Mouse (Mus musculus): ENCODE results near the gene E030030I06Rik. TPM values are rescaled to one million over a fixed set of nuclear protein-coding genes. Genes with fewer than 3 reads are reported as not detected.
"Not testable (repeated sequence)": the region's sequence is repeated elsewhere in the genome, so short reads cannot be mapped to it uniquely, and the experiment has no call there.

The E030030I06Rik gene
- polyA plus RNA-seq, 1 experiment from 2014 or later = 21.0 TPM

GRCm38 (mm10) chr10:22149691-22150465, 808 bp upstream of the E030030I06Rik start:
- peaks cover 59% of the 10 kb centered on the region for H3K27me3 ChIP-seq (ENCODE audit: poor library complexity, severe bottlenecking)
- peaks cover 36% of the 10 kb centered on the region for H3K4me1 ChIP-seq
- peaks cover 13% of the 10 kb centered on the region for H3K36me3 ChIP-seq (replicated peaks)
- peak overlapping the region; percentile 79 for H3K4me3 ChIP-seq
- peak overlapping the region; percentile 94 for H3K27ac ChIP-seq
- no peaks in the 10 kb centered on the region; the same call in 1 of the 2 replicates for H3K9me3 ChIP-seq
- under 1% methylated on average over 50 of the region's 50 CpGs for WGBS
- peak; percentile 58 for DNase-seq (ENCODE audit: extremely low spot score, low spot score)

GRCm38 (mm10) chr10:22148441-22149072, 513 bp downstream of the E030030I06Rik start:
- no peaks in the 10 kb centered on the region; the same call in 1 of the 2 replicates for H3K9me3 ChIP-seq
- peaks cover 32% of the 10 kb centered on the region for H3K4me1 ChIP-seq
- peak; percentile 81 for DNase-seq (ENCODE audit: extremely low spot score, low spot score)
- H3K27ac ChIP-seq = peak overlapping the region; percentile 94
- peak overlapping the region; percentile 79 for H3K4me3 ChIP-seq
- H3K27me3 ChIP-seq (ENCODE audit: poor library complexity, severe bottlenecking) = peaks cover 46% of the 10 kb centered on the region
- under 1% methylated on average over 50 of the region's 50 CpGs for WGBS
- H3K36me3 ChIP-seq (replicated peaks) = peaks cover 13% of the 10 kb centered on the region

GRCm38 (mm10) chr10:22142926-22143325, 6.1 kb downstream of the E030030I06Rik start:
- DNase-seq (ENCODE audit: extremely low spot score, low spot score) = no peak
- Histone ChIP-seq H3K36me3 (replicated peaks) (peaks cover 13% of the 10 kb centered on the region), H3K4me1 (0 out of 2 replicates have a peak, but pooled peaks cover 5% of the 10 kb centered on the region), H3K4me3 (no peak overlapping the region), H3K27ac (no peak overlapping the region), H3K27me3 (ENCODE audit: poor library complexity, severe bottlenecking) (0 out of 2 replicates have a peak, but pooled peaks cover 6% of the 10 kb centered on the region), H3K9me3 (no peaks in the 10 kb centered on the region; the same call in 1 of the 2 replicates)
- 72% methylated on average over 5 of the region's 5 CpGs for WGBS

- not testable (repeated sequence) for H3K27me3 ChIP-seq (ENCODE audit: poor library complexity, severe bottlenecking); H3K4me3 ChIP-seq; H3K27ac ChIP-seq; H3K9me3 ChIP-seq; H3K4me1 ChIP-seq
- peak; percentile 74 for DNase-seq (ENCODE audit: extremely low spot score, low spot score)
- WGBS = 86% methylated on average over 1 of the region's 1 CpGs
- H3K36me3 ChIP-seq (replicated peaks) = peaks cover 13% of the 10 kb centered on the region
Measured at GRCm38 (mm10) chr10:22142194-22142593, 6.9 kb downstream of the E030030I06Rik start.

GRCm38 (mm10) chr10:22140665-22141280, 8.3 kb downstream of the E030030I06Rik start:
- Histone ChIP-seq H3K27me3 (ENCODE audit: poor library complexity, severe bottlenecking) (0 out of 2 replicates have a peak, but pooled peaks cover 6% of the 10 kb centered on the region), H3K9me3 (no peaks in the 10 kb centered on the region; the same call in 1 of the 2 replicates), H3K4me1 (0 out of 2 replicates have a peak, but pooled peaks cover 5% of the 10 kb centered on the region), H3K27ac (peak overlapping the region; percentile 80), H3K36me3 (replicated peaks) (peaks cover 7% of the 10 kb centered on the region; the same call in 1 of the 2 replicates), H3K4me3 (peak overlapping the region; percentile 56)
- DNase-seq (ENCODE audit: extremely low spot score, low spot score) = peak; percentile 81
- 2% methylated on average over 19 of the region's 19 CpGs for WGBS

GRCm38 (mm10) chr10:22074531-22074930, 74.5 kb downstream of the E030030I06Rik start:
- no peak for DNase-seq (ENCODE audit: extremely low spot score, low spot score)
- Histone ChIP-seq H3K9me3 (no peaks in the 10 kb centered on the region), H3K36me3 (replicated peaks) (no peaks in the 10 kb centered on the region), H3K4me1 (no peaks in the 10 kb centered on the region), H3K4me3 (no peak overlapping the region), H3K27ac (no peak overlapping the region), H3K27me3 (ENCODE audit: poor library complexity, severe bottlenecking) (no peaks in the 10 kb centered on the region)
- 88% methylated on average over 2 of the region's 2 CpGs for WGBS

GRCm38 (mm10) chr10:22072739-22073138, 76.3 kb downstream of the E030030I06Rik start:
- Histone ChIP-seq H3K27me3 (ENCODE audit: poor library complexity, severe bottlenecking) (no peaks in the 10 kb centered on the region), H3K36me3 (replicated peaks) (no peaks in the 10 kb centered on the region), H3K4me3 (no peak overlapping the region), H3K27ac (no peak overlapping the region), H3K4me1 (no peaks in the 10 kb centered on the region), H3K9me3 (peaks cover 3% of the 10 kb centered on the region; the same call in 1 of the 2 replicates)
- DNase-seq (ENCODE audit: extremely low spot score, low spot score) = no peak
- WGBS = 60% methylated on average over 2 of the region's 2 CpGs

GRCm38 (mm10) chr10:22070576-22070975, 78.5 kb downstream of the E030030I06Rik start:
- WGBS = 81% methylated on average over 4 of the region's 4 CpGs
- no peaks in the 10 kb centered on the region for H3K36me3 ChIP-seq (replicated peaks)
- H3K4me1 ChIP-seq = no peaks in the 10 kb centered on the region
- no peak overlapping the region for H3K4me3 ChIP-seq
- no peak for DNase-seq (ENCODE audit: extremely low spot score, low spot score)
- no peak overlapping the region for H3K27ac ChIP-seq
- H3K27me3 ChIP-seq (ENCODE audit: poor library complexity, severe bottlenecking) = no peaks in the 10 kb centered on the region
- peaks cover 3% of the 10 kb centered on the region; the same call in 1 of the 2 replicates for H3K9me3 ChIP-seq

GRCm38 (mm10) chr10:22070168-22070567, 78.9 kb downstream of the E030030I06Rik start:
- no peaks in the 10 kb centered on the region for H3K27me3 ChIP-seq (ENCODE audit: poor library complexity, severe bottlenecking)
- H3K36me3 ChIP-seq (replicated peaks) = no peaks in the 10 kb centered on the region
- no peak overlapping the region for H3K4me3 ChIP-seq
- no peak overlapping the region for H3K27ac ChIP-seq
- 91% methylated on average over 2 of the region's 2 CpGs for WGBS
- DNase-seq (ENCODE audit: extremely low spot score, low spot score) = no peak
- no peaks in the 10 kb centered on the region for H3K4me1 ChIP-seq
- peaks cover 3% of the 10 kb centered on the region; the same call in 1 of the 2 replicates for H3K9me3 ChIP-seq

- H3K27me3 ChIP-seq (ENCODE audit: poor library complexity, severe bottlenecking); H3K36me3 ChIP-seq (replicated peaks); H3K27ac ChIP-seq; DNase-seq (ENCODE audit: extremely low spot score, low spot score); H3K9me3 ChIP-seq; H3K4me3 ChIP-seq; H3K4me1 ChIP-seq: not testable (repeated sequence)
- WGBS = 91% methylated on average over 7 of the region's 7 CpGs
Measured at GRCm38 (mm10) chr10:22067979-22068378, 81.1 kb downstream of the E030030I06Rik start, which contains the start of gene 4930444G20Rik. Gene 4930444G20Rik (minus strand): TSS chr10:22068079.
